Mouse (Mus musculus): Measurements from ENCODE around the gene D17Wsu92e. TPM values are rescaled to one million over a fixed set of nuclear protein-coding genes. Genes with fewer than 3 reads are reported as not detected.
A peak's percentile ranks its signal among the peaks of the same experiment; 100 is the strongest.

Gene D17Wsu92e
- total and polyA plus RNA-seq, 3 experiments: 34.9 to 70.8 (median 44.2) TPM

DNA sequence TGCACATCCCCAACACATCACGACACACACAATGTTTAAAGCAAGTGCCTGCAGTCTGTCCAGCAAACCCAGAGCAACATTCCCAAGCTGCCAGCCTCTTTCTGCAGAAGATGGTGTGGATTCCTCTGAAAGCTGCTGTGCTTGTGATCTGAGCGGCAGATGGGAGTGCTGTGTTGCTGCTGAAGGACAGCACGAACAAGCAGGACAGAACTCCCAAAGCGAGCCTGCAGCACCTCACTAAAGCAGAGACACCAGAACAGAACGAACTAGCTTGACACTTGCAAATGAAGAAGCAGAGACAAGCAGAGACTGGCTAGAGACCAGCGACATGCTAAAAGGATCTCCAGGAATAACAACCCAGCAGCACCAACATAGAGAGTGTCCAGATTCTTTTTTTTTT lies 48.8 kb downstream of the D17Wsu92e start:
- Histone ChIP-seq H3K9ac (ENCODE audit: insufficient read depth, low read depth) (no peak overlapping the region), H3K27ac (ENCODE audit: insufficient read depth, low read depth) (no peak overlapping the region), H3K36me3 (replicated peaks in 1 of 2; ENCODE audit: control insufficient read depth in 1 of 2, insufficient read depth in 1 of 2, low read length in 1 of 2) (peaks cover 34 to 94% of the 10 kb centered on the region in 2 experiments), H3K4me1 (ENCODE audit: control insufficient read depth in 1 of 2, insufficient read depth in 2 of 2) (no peaks in the 10 kb centered on the region), H3K4me2 (ENCODE audit: insufficient read depth, low read depth, poor library complexity, severe bottlenecking) (no peak overlapping the region), H3K9me3 (replicated peaks; ENCODE audit: low read length) (peaks cover 11% of the 10 kb centered on the region), H3K4me3 (replicated peaks in 1 of 3; ENCODE audit: low read depth in 2 of 3, low read length in 2 of 3, poor library complexity in 1 of 3) (no peak overlapping the region), H3K27me3 (replicated peaks) (no peaks in the 10 kb centered on the region), H3K79me2 (replicated peaks; ENCODE audit: control insufficient read depth, extremely low read depth, insufficient read depth, poor library complexity, severe bottlenecking) (no peaks in the 10 kb centered on the region)
- no peak for DNase-seq (ENCODE audit: extremely low read depth)
- in situ Hi-C loops (cut with MboI; ENCODE audit: low pct_ligation_motif_present, low pct_unique_long_range_greater_than_20kb, low sequenced_read_pairs): no loop called here
- dilution Hi-C loops (cut with MboI; ENCODE audit: extremely low pct_ligation_motif_present, extremely low pct_unique_long_range_greater_than_20kb, low sequenced_read_pairs): no loop called here
- TF ChIP-seq UBTF (IDR thresholded peaks at IDR 0.05; ENCODE audit: low read depth, low read length) (no peak), ZMIZ1 (IDR thresholded peaks at IDR 0.05; ENCODE audit: low read depth, low read length) (no peak), GABPA (IDR thresholded peaks at IDR 0.05; ENCODE audit: insufficient replicate concordance, low read depth, low read length) (no peak), MAX (IDR thresholded peaks at IDR 0.05; ENCODE audit: low read length) (no peak), USF1 (IDR thresholded peaks at IDR 0.05; ENCODE audit: low read depth, low read length) (no peak), IRF4 (IDR thresholded peaks at IDR 0.05; ENCODE audit: low read depth, low read length) (no peak), ZNF384 (IDR thresholded peaks at IDR 0.05; ENCODE audit: low read depth, low read length) (no peak), MEF2A (IDR thresholded peaks at IDR 0.05; ENCODE audit: borderline replicate concordance, low read depth, low read length) (no peak), E2F4 (IDR thresholded peaks at IDR 0.05; ENCODE audit: insufficient replicate concordance, low read depth, low read length) (no peak), TBP (conservative IDR thresholded peaks at IDR 0.05; ENCODE audit: low read depth, low read length) (no peak), KAT2A (IDR thresholded peaks at IDR 0.05; ENCODE audit: insufficient replicate concordance, low read length) (no peak), PAX5 (IDR thresholded peaks at IDR 0.05; ENCODE audit: low read length) (no peak), RCOR1 (conservative IDR thresholded peaks at IDR 0.05; ENCODE audit: low read depth, low read length) (no peak), ELF1 (IDR thresholded peaks at IDR 0.05; ENCODE audit: low read depth, low read length) (no peak), NRF1 (IDR thresholded peaks at IDR 0.05; ENCODE audit: low read depth, low read length) (no peak)

DNA sequence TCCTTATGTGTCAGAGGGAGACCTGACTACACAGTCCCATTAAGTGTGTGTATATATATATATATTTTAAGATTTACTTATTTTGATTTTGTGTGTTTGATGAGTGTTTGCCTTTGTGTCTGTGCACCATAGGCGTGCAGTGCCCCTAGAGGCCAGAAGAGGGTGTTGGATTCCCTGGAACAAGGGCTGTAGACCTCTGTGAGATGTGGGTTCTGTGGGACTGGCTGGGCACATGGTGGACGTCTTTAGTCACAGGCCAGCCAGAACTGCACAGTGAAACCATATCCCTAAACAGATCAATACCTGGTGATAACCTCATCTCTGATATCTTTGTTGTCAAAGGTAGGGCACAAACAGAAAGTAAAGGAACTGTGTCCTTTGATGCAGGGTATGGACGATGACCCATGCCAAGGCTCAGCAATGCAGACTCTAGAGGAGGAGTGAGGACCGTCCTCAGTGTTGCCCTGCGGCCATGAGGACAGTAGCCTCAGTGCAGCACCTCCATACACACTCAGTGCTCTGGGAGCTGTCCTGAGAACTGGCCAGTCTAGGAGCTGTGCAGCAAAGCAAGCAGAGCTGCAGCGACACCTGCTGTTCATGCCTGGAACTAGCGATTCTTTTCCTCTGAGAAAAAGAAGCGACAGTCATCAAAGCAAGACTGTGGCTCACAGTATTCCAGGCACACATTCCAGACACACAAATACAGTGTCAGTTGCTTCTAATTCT lies 51.5 kb downstream of the D17Wsu92e start:
- Histone ChIP-seq H3K4me2 (ENCODE audit: insufficient read depth, low read depth, poor library complexity, severe bottlenecking) (no peak overlapping the region), H3K27ac (ENCODE audit: insufficient read depth, low read depth) (no peak overlapping the region), H3K79me2 (replicated peaks; ENCODE audit: control insufficient read depth, extremely low read depth, insufficient read depth, poor library complexity, severe bottlenecking) (no peaks in the 10 kb centered on the region), H3K36me3 (replicated peaks in 1 of 2; ENCODE audit: control insufficient read depth in 1 of 2, insufficient read depth in 1 of 2, low read length in 1 of 2) (peaks cover 41 to 93% of the 10 kb centered on the region in 2 experiments), H3K4me3 (replicated peaks in 1 of 3; ENCODE audit: low read depth in 2 of 3, low read length in 2 of 3, poor library complexity in 1 of 3) (no peak overlapping the region), H3K4me1 (ENCODE audit: control insufficient read depth in 1 of 2, insufficient read depth in 2 of 2) (no peaks in the 10 kb centered on the region), H3K27me3 (replicated peaks) (no peaks in the 10 kb centered on the region), H3K9me3 (replicated peaks; ENCODE audit: low read length) (peaks cover 25% of the 10 kb centered on the region), H3K9ac (ENCODE audit: insufficient read depth, low read depth) (no peak overlapping the region)
- dilution Hi-C loops (cut with MboI; ENCODE audit: extremely low pct_ligation_motif_present, extremely low pct_unique_long_range_greater_than_20kb, low sequenced_read_pairs) (no loop called here), in situ Hi-C loops (cut with MboI; ENCODE audit: low pct_ligation_motif_present, low pct_unique_long_range_greater_than_20kb, low sequenced_read_pairs) (loop anchor here (10.0 kb wide), 1 partner anchor 124 kb away; no protein-coding TSS in a partner anchor)
- DNase-seq (ENCODE audit: extremely low read depth): peak; percentile 45
- no peak for TF ChIP-seq TBP (conservative IDR thresholded peaks at IDR 0.05; ENCODE audit: low read depth, low read length)
- TF ChIP-seq SMC3 (IDR thresholded peaks at IDR 0.05; ENCODE audit: low read depth, low read length): peak; percentile 53
- TF ChIP-seq CTCF (conservative IDR thresholded peaks at IDR 0.05 in 1 of 2, IDR thresholded peaks at IDR 0.05 in 1 of 2; ENCODE audit: low read depth in 2 of 2, low read length in 2 of 2): peak; percentile 54 to 62; a peak in 3 of 4 replicates
- TF ChIP-seq ZNF384 (IDR thresholded peaks at IDR 0.05; ENCODE audit: low read depth, low read length): no peak
- TF ChIP-seq MAZ (IDR thresholded peaks at IDR 0.05; ENCODE audit: low read depth, low read length): no peak
- TF ChIP-seq SIN3A (IDR thresholded peaks at IDR 0.05; ENCODE audit: low read length): no peak
- TF ChIP-seq RAD21 (IDR thresholded peaks at IDR 0.05; ENCODE audit: low read depth, low read length): peak; percentile 49

All from CH12.LX (cell line).